15 mouse cellular contexts compared by ENCODE assay signal in genomic region chr1:91990852-91991251, GRCm38 (mm10).
DNase-seq lines count a peak whose midpoint lies in the region; ATAC-seq and TF ChIP-seq lines count a peak whose summit lies in the region.
"Had no signal": no experiment of that assay in that cellular context is flagged by ENCODE, and none has a peak within 500 bp of the region (broad histone marks: within the 10 kb centered on the region; RNA-seq: fewer than 3 reads in every experiment).

No protein-coding gene starts in this region.

- no peak for ATAC-seq in kidney, embryonic 14.5 days (ENCODE audit: low FRiP score, low TSS enrichment)
- ATAC-seq: forebrain, embryonic 16.5 days had no signal

- TF ChIP-seq CTCF in kidney, adult 2 months (conservative IDR thresholded peaks at IDR 0.05; ENCODE audit: insufficient read depth, insufficient read length, low read depth, low read length) = no peak; the same call in 1 of the 2 replicates

- H3K4me1 ChIP-seq in kidney, adult 2 months (ENCODE audit: control insufficient read depth, insufficient read depth, low read length) = peaks cover 17% of the 10 kb centered on the region
- H3K4me1 ChIP-seq in kidney, embryonic 14.5 days (ENCODE audit: control insufficient read depth, insufficient read depth, low read length) = no peaks in the 10 kb centered on the region
- H3K4me1 ChIP-seq: heart, embryonic 15.5 days; limb, embryonic 15.5 days; lung, embryonic 15.5 days; neural tube, embryonic 13.5 days had no signal

- H3K27me3 ChIP-seq in kidney, adult 2 months (replicated peaks; ENCODE audit: control insufficient read depth, insufficient read depth, low read length) = no peaks in the 10 kb centered on the region
- H3K27me3 ChIP-seq in kidney, embryonic 14.5 days (ENCODE audit: control insufficient read depth, insufficient read depth, low read length) = no peaks in the 10 kb centered on the region
- H3K27me3 ChIP-seq: heart, embryonic 15.5 days; limb, embryonic 15.5 days; lung, embryonic 15.5 days; neural tube, embryonic 13.5 days had no signal

- H3K4me2 ChIP-seq in kidney, embryonic 14.5 days (replicated peaks; ENCODE audit: low read depth, low read length) = no peak overlapping the region
- H3K4me2 ChIP-seq: heart, embryonic 15.5 days; limb, embryonic 15.5 days; lung, embryonic 15.5 days; neural tube, embryonic 13.5 days had no signal

- H3K9me3 ChIP-seq in kidney, embryonic 14.5 days (ENCODE audit: control insufficient read depth, low read length) = no peaks in the 10 kb centered on the region
- H3K9me3 ChIP-seq: heart, embryonic 15.5 days; limb, embryonic 15.5 days; lung, embryonic 15.5 days; neural tube, embryonic 13.5 days had no signal

- H3K27ac ChIP-seq in kidney, adult 2 months (ENCODE audit: insufficient read depth, low read depth, low read length) = no peak overlapping the region
- H3K27ac ChIP-seq in kidney, embryonic 14.5 days (ENCODE audit: low read depth, low read length) = no peak overlapping the region
- H3K27ac ChIP-seq: heart, embryonic 15.5 days; limb, embryonic 15.5 days; lung, embryonic 15.5 days; neural tube, embryonic 13.5 days had no signal

- 55% methylated on average over 5 of the region's 5 CpGs for whole genome bisulfite sequencing in kidney, adult 2 months
- WGBS in kidney, embryonic 14.5 days = 54% methylated on average over 5 of the region's 5 CpGs

- H3K36me3 ChIP-seq in kidney, adult 2 months (ENCODE audit: control insufficient read depth, insufficient read depth, low read length) = no peaks in the 10 kb centered on the region
- peaks cover 54% of the 10 kb centered on the region for H3K36me3 ChIP-seq in kidney, embryonic 14.5 days (ENCODE audit: control insufficient read depth, insufficient read depth, low read length)

- no peak overlapping the region for H3K9ac ChIP-seq in kidney, embryonic 14.5 days (ENCODE audit: low read depth, low read length)
- H3K9ac ChIP-seq: heart, embryonic 15.5 days; limb, embryonic 15.5 days; lung, embryonic 15.5 days; neural tube, embryonic 13.5 days had no signal

- peak; percentile 53 for DNase-seq in kidney, adult 2 months
- peak; percentile 9 for DNase-seq in lung, postnatal 14 days
- no peak for DNase-seq in lung, postnatal 36 days
- DNase-seq in kidney, adult 9 months = peak; percentile 46
- DNase-seq in kidney, postnatal 4 days = peak; percentile 43 to 66
- no peak for DNase-seq in right cerebral cortex, adult 18-20 months
- DNase-seq: adrenal gland, adult 8-10 months; cerebellum, adult 18-20 months; thymus, postnatal 25 days had no signal

- H3K4me3 ChIP-seq in kidney, adult 2 months (ENCODE audit: insufficient read depth, low read depth, low read length) = no peak overlapping the region
- no peak overlapping the region for H3K4me3 ChIP-seq in kidney, embryonic 14.5 days (ENCODE audit: low read length)
- H3K4me3 ChIP-seq: heart, embryonic 15.5 days; limb, embryonic 15.5 days; lung, embryonic 15.5 days; neural tube, embryonic 13.5 days had no signal

- no peak for TF ChIP-seq POLR2A in kidney, adult 2 months (IDR thresholded peaks at IDR 0.05; ENCODE audit: low read depth, low read length)

Comparison
In these comparisons a context has a peak if more than half of its experiments do, and no peak if none do; other contexts are left out.
1. DNase-seq: peak in kidney, adult 2 months (single experiment), lung, postnatal 14 days (single experiment), kidney, adult 9 months (single experiment) and kidney, postnatal 4 days (2 of 2); none in lung, postnatal 36 days (single experiment) and right cerebral cortex, adult 18-20 months (single experiment).